Mouse (Mus musculus) adrenal gland, adult 8-10 months (tissue): Measurements from ENCODE around the gene Meaf6. TPM values are rescaled to one million over a fixed set of nuclear protein-coding genes. Genes with fewer than 3 reads are reported as not detected.
A peak's percentile ranks its signal among the peaks of the same experiment; 100 is the strongest.

Experiments
- DNase-seq: peaks from one replicate; pipeline ENCODE4 v3.0.0; 2022
- total RNA-seq, 4 experiments: library from RNA; stranded (reverse); gene quantifications; 2 replicates each; pipeline ENCODE4 v1.2.4; 2022

Meaf6 gene
- total RNA-seq, 4 experiments from 2014 or later: 24.8 to 35.4 (median 32.6) TPM

DNA sequence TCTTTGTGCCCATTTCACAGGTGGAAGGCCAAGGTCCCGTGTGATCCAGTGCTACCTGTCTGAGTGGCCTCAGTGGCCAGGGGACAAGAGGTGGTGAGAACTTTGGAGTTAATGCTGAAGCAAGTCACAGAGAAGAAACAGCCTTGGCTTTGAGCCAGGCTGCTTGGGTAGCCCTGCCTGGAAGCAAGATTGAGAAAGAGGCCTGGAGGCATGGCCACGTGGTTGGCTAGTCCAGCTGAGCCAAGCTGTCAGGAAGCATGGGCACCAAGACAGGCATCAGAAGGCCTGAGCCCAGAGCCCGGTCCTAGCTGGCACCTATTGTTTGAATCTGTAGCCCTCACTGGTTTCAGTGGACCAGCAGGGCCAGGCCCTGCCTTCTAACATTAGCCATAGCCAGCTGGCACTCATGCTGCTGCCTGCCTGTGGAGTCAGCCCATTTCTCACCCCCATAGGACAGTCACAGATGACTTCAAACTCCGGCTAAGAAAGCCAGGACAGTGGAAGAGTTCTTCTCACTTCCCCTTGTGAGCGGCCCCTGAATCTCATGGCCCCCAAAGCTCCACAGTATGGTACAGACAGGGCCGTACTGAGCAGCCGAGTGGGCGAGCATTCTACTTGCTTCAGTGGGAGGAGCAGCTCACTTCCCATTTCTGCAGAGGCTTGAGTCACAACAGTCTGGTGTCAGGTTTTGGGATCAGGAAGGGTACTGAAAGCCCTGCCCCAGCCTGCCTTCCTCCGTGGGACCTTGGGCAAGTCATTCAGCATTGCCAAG, 31.3 kb downstream of the Meaf6 start:
- DNase-seq: peak; percentile 86

DNA sequence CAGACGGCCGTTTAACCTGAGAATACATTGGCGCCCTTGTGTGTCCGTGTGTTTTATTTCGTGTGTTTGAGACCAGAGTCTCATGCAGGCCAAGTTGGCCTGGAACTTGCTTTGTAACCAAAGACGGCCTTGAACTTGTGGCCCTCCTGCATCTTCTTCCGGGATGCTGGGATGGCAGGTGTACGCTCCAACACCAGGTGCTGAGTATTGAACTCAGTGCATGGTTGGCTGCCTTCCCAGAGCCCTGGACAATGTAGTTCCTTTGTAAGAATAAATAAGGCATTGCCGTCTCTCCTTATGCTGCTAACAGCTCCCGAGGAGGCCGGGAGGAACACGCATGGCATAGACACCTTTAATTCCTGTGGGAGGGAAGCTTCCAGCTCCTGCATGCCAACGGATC, 32.0 kb downstream of the Meaf6 start:
- peak; percentile 30 for DNase-seq

DNA sequence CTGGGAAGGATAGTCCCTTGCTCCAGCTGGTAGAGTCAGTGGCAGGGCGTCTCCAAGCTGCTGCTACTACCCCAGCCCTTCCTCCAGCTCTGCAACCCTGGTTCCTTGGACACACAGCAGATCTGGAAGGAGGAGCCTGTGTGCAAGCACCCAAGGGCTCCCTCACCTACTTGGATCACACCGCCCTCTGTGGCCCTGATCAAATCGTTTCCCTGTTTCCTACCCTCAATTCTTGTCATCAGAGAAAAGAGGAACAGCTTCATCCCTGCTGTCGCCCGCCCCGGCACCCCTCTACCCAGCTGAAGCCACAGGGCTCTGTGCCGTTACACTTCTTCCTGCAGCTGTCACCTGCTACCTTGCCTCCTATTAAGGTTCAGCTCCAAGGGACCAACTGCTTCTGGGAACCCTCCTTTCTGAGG, 33.0 kb downstream of the Meaf6 start:
- DNase-seq: peak; percentile 41

DNA sequence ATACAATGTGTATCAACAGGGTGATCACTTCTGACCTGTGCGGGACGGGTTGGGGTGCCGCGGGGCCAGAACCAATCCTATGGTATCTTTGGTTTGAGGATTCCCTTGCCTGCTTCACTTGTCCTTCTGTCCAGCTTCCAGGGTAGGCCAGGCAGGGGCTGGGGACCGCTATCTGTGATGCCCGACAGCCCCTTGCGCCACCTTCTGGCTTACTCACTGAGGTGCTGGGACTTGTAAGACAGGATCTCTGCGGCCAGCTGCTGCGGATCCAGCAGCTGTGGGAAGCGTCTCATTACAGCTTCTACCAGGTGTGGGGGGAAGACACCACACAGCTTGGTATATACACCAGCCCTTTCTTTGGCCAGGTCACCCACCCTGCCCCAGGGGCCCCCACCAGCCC, 34.1 kb downstream of the Meaf6 start:
- DNase-seq: peak; percentile 15

DNA sequence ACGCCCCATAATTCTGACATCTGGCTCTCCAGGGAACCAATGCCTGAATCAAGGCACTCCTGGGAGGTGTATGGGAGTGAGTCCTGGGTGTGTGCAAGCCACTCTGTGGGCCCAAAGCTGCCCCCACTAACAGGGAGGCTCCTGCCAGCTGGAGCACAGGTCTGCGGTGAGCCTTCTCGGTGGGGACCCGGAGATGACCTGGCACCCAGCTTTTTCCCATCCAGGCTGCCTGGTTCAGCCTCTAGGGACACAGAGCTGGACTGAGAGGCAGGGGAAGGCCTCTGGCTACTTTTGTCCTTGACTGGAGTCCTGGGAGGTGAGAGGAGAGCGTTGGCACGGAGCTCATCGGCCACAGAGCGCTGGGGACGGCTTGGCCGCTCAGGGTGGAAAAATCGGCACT, 34.8 kb downstream of the Meaf6 start:
- DNase-seq: peak; percentile 40

DNA sequence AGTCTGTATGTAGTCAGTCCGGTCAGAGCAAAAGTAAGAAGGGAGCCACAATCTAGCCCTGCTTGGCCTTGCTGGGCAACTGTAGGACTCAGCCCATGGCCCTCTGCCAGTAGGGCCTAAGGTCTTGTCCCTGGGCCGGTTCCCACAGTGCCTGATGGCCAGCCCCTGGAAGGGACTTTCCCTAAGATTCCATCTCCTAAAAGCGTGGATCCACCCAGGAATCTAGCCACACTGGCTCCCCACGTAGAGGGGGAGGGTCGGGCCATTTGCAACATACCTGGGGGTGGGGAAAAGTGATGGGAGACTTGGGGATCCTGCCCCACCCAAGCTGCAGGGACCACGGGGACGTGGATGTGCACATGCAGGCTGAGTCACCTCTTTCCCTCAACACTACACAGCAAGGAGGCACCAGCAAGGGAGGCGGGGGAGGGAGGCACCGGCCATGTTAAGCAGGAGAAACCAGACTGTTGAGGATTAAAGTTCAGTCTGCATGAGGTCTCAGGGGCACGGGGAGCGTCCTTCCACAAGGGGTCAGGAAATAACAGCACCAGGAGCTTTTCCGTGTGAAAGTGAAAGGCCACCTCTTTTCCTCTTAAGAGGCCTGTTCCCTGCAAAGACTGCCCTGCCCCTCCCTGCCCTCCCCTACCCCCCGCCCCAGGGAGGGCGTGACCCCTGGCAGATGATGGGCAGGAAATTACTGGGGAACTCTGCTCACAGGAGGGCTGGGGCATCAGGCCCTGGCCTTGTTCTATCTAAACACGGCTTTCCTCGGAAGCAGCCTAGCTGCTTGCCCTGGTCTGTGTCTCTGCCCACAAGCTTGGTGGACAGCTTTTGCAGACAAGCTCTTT, 37.7 kb downstream of the Meaf6 start:
- DNase-seq: peak; percentile 86

DNA sequence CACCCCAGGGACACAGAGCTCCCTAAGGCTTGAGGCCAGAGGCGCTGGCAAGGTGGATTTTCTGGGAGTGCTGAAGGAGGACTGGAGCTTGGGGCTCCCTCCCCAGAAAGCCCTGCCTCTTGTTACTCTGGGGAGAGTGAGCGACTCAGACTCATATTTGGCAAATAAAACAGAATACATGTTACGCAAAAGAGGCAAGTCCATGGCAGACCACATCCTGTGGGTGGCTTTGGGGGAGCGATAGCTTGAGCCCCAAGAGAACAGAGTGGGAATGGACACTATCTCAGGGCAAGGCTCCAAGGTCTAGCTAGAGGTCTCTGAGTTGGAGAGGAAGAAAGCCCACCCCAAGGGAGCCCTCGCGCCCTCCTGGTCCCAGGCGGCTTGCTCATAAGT, 38.3 kb downstream of the Meaf6 start:
- DNase-seq: no peak

DNA sequence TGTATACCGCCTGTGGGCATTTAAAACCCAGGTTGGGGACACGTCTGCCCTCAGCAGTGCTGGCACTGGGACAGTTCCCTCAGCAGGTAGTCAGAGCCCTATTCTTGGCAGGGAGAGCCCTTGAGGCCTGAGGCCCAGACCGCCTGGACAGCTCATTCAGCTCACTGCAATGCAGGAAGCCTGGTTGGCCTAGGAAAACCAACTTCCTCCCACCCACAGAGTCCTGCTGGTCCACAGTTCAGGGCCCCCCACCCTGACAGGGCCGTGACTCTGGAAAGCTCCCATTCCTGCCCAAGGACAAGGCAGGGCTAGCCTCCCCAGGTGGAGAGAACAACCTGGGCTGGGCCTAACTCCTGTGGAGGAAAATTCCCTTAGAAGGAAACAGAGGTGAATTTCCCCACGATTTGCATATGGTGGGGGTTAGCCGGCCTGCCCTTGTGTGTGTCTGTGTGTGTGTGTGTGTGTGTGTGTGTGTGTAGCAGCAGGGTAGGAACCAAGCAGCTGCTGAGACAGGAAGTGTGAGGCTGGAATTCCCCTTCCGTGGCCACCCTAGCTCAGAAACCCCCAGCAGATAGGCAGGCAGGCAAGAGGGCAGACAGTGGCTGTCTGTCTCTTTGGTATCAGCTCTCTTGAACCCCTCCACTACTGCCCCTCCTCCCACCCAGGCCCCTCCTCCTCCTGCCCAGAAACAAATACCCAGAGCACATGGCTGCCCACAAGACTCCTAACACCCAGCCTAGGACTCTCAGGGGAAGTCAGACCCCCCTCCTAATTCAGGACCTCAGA, 39.7 kb downstream of the Meaf6 start:
- DNase-seq: peak; percentile 44

DNA sequence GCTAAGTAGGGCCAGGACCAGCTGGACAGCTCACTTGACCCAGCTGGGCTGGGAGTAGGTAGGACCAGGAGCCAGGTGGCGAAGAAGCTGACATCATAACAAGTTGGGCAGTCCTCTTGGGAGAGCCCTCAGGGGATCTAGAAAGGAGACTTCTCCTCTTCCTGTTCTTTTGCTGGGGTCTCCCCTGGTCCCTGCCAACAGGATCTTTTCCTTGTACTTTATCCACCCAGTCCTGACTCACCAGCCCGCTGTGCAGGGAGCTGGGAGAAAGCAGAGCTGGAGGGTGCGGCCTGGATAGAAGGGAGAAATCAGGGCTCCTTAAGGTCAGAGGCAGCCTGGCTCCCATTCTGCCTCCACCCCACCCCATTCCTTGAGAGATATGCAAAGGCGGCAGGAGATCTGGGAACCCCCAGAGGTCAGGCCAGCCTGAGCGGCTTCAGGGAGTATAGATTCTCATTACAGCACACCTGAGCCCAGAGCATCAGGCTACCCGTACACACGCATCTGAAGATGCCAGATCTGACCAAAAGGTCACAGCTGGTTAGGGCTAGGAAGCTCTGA, 40.5 kb downstream of the Meaf6 start:
- DNase-seq: peak; percentile 16

DNA sequence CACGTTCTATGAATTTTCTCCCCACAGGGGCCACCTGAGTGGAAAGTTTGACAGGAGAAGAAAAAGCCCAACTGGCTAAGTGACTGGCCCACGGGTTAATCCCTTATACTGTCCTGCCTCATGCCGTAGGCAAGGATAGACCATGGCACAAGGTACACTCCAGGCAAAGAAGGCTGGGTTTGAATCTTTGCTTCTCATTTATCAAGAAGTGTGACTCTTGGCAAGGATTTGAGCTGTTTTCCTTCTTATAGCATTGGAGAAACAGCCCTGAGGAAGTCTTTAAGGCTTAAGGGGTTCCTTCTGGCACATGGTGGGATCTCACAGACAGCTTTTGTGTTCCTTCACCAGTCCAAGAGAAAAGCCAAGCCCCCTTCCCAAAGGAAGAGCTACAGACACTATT, 41.3 kb downstream of the Meaf6 start:
- no peak for DNase-seq

DNA sequence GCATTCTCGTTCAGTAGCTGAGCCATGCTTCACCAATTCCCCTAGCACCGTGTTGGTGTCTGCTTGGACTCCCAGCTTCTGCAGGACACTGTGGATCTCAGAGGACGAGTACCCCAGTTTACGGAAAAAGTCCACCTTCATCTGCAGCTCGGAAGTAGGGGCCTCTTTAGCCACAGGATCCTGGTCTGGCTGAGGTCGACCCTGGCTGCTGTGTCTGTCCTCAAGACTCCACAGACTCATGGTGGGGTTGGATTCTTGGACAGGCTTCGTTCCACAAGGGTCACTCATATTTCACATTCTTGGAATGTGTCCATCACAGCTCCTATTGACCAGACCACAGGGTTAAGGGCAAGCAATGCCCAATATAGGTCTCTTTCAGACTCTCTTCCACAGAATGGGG, 41.8 kb downstream of the Meaf6 start:
- peak; percentile 17 for DNase-seq

DNA sequence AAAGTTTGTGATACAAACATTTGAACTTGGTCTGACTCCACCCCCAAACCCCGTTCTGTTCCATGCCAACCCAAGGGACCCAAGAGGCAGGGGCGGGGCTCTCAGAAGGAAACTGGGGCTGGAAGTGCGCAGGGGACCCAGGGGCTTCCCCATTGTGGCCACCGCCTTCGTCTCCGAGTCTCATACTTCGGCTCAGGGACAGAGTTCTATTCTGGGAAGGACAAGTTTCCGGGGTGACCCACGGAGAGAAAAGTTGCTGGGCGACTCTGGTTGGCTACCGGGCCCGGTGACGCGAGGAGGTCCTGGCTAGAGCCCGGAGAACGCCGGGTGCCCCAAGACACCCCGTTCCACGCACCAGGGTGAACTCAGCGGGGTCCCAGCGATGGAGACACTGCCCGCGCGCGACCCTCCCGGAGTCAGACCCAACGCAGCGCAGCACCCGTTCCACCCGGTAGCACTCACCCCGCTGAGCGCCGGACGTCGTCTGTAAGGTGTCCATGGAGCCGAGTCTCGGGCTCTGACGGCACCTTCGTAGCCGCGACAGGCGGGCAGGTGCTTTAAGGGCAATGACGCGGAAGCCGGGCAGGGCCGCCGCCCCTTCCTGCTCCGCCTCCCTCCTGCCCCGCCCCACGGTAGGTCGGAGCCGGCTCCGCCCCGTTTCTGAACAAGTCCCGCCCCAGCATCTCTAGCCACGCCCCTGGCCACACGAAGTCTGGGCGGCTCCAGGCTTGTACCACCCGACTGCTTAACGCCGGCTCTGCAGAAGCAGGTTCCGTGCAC, 42.6 kb downstream of the Meaf6 start, which contains the start of gene Zc3h12a:
TSS of gene Zc3h12a (minus strand) at position 536 of the 780 bp plus-strand sequence.
- DNase-seq: peak; percentile 85

DNA sequence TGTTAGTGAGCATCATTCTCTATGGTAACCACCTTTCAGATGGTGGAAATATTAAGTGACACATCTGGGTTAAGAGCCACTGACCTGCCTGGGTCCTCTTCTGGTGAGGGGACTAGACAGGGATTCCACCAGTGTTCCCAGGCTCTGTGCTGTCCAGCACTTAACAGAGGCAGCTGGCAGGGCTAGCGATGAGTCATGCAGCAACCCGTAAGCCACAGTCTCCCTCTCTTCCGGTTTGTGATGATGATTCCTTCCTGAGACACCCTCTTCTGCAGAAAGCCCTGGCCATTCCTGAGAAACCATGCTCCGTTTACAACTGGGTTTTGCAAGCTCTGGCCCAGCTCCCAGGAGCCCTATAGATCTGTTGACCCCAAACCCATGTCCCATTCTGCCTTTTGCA, 46.6 kb downstream of the Meaf6 start:
- peak; percentile 69 for DNase-seq

DNA sequence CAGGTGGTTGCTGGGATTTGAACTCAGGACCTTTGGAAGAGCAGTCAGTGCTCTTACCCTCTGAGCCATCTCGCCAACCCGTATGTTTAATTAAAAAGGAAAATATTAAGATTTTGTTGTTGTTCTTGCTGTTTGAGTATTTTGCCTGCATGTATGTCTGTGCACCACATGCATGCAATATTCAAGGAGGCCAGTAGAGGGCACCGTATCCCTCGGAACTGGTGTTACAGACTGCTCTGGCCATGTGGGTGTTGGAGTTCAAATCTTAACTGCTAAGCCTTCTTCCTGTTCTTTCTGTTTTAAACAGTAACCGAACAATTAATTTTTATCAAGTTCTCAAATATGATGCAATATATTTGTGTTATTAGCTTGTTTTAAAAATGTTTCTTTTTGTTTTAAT, 47.5 kb downstream of the Meaf6 start:
- DNase-seq: no peak

DNA sequence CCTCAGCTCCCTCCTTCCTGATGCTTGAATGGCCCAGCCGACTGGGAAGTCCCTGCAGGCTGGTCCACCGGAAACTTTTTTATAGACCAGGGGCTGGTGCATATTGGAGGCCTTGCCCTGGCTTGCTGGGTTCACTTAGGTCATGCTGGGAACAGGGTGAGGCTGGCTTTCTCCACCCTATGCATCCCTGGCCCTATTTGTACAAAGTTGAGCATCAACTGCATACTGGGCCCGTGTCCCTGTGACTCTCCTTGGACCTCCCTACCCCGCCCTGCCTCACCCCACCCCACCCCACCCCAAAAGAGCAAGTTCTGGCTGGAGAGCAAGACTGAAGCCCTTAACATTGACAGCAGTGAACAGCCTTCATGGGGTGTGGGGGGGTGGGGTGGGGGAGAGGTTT, 49.3 kb downstream of the Meaf6 start:
- DNase-seq: no peak

DNA sequence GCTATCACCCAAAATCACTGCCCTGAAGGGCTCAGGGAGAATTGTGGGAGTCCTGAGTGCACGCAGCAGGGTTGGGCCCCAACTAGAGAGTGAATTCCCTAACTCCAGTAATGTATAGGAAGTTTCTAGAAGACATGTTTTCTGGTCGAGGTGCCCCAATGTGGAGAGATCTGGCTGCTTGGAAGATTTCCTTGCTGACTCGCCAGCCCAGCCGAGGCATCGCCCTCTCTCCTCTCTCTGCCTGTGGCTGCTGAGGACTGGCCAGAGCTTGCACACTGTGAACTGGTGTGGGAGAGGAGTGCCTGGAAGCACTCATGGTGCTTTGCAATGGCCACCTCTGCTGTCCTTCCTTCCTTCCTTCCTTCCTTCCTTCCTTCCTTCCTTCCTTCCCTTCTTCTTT, 49.7 kb downstream of the Meaf6 start:
- no peak for DNase-seq

DNA sequence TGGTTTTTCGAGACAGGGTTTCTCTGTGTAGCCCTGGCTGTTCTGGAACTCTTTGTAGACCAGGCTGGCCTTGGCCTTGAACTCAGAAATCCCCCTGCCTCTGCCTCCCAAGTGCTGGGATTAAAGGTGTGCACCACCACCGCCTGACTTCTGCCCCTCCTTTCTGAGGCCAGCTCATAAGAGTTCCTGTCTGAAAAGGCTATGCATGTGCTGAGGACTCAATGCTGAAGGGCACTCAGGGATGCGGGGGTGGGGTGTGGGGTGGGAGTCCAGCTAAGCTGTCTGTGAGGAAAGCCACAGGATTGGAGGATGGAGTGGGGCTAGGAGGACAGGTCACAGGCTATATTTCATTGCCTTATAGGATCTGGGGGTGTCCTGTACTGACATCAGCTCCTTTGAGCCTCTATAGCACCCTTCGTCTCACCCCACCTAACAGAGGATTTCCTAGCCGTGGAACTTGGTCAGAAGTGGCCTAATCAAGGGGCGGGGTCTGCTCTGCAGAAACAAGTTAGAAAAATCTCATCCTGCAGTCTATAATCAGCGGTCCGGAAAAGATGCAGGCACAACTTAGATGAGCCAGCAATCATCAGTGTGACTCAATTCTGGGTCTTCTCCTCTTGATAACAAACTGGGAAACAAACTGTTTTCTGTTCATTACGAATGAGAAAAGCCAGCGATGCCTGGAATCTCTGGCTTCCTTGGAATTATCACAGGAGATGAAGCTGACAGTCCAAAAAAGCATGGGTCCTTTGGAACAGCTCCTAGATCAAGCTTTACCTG, 50.3 kb downstream of the Meaf6 start:
- no peak for DNase-seq

DNA sequence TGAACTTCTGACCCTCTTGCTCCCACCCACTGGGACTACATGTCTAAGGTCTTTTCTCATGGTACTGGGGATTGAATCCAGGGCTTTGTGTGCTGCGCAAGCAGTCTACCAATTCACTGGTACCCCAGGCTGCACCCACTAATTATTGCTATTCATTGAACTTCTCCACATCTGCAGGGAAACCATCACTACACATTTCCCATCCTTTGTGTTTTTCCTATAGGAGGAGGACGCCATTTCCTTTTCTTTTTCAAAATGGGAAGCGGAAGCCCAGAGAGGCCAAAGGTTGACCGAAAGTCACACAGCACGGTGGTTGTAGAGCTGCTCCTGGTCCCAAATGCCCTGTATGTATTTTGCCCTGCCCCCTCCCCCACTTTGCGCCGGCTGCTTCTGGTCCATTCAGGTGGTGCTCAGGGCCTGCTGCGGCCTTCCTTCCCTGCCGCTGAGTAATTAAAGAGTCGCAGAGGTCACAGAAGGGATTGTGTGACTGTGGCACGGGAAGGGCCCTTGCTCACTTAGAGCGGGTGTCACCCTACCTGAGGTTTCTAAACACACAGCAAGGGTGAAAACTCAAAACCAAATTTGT, 51.5 kb downstream of the Meaf6 start:
- DNase-seq: no peak

DNA sequence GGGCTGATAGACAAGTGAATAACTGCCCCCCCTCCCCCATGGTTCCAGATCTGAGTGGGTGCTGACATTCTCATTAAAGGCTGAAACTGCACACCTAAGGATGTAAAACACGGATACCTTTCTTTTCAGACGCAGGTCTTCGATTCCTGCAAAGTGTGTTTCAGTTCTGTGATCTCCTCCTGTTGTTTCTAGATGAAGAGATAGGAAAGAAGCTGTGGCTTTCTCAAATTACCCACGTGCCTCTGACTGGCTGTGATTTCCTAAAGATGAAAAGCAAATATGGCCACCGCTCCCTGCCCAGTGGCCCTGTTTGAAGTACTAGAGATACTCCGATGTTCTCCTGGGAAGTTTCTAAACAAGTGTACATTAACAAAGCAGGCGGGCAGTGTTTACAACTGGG, 53.4 kb downstream of the Meaf6 start:
- DNase-seq: no peak

DNA sequence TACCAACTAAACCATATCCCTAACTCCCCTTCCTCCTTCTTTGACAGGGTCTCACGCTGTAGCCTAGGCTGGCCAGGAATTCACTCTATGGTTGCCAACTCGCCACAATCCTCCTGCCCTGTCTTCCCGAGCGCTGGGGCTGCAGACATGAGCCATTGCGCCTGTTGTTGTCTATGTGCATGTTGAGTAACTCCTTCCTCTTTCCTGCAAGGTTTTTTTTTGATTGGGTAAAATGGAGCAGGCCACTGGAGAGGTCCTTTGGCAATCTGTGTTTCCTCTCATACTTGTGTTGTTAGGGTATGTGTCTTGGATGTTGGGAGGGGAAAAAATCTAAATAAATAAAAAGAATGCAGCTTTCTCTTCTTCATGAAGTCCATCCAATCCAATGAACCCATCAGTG, 59.3 kb downstream of the Meaf6 start:
- DNase-seq: no peak

DNA sequence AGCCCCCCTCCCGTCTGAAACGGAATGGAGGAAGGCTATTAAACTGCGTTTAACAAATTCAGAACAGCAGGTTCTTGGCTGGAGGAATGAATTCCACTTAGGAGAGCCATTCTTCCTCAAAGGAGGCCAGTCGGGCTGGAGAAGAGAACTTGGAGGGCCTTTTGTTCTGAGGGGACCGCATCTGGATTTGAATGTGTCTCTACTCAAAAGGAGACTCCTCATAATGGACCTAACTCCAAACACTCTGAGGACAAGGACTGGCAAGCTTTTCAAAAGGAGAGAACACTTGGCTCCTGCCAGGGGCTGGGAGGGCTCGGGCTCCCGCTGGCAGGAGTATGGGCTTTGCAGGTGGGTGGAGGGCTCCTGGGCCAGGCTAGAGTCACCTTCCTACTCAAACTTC, 59.7 kb downstream of the Meaf6 start:
- no peak for DNase-seq
